Mouse (Mus musculus): ENCODE measurements at regions not wholly inside any gene's neighbourhood (a gene's known extent, or its start where the extent isn't known, plus 50 kb on each side); places are given as distances from the start of the nearest gene placed in this dataset.

- no peak for DNase-seq (ENCODE audit: low spot score in 2 of 2)
These were observed 101.5 kb upstream of the Cypt1 start for GRCm38 (mm10) chrX:16421159-16421558.

- DNase-seq (ENCODE audit: low spot score in 2 of 2) = no peak
These were observed 101.0 kb upstream of the Cypt1 start for GRCm38 (mm10) chrX:16421663-16422062.

GRCm38 (mm10) chrX:16438088-16438487, 84.6 kb upstream of the Cypt1 start:
- DNase-seq (ENCODE audit: low spot score in 2 of 2) = no peak

GRCm38 (mm10) chrX:16450496-16451078, 72.1 kb upstream of the Cypt1 start:
- peak; percentile 40 to 52 for DNase-seq (ENCODE audit: low spot score in 2 of 2)
